Mouse (Mus musculus) stomach, embryonic 14.5 days (tissue): ENCODE data around the gene Rps24. TPM values are rescaled to one million over a fixed set of nuclear protein-coding genes. Genes with fewer than 3 reads are reported as not detected.

ENCODE experiments used
- ATAC-seq: fragments of 200-750 bp; cut with Nextera tagmentation; 2 replicates; pipeline ENCODE4 v1.8.0; 2017; ENCODE audit warnings: low read depth, moderate TSS enrichment; ENCODE audit not compliant: insufficient number of reproducible peaks, insufficient read depth, low FRiP score
- H3K27ac ChIP-seq: fragments of 300-500 bp; sonication (generic); 2 replicates; pipeline ENCODE4 v1.5.1; 2014; ENCODE audit warnings: mild to moderate bottlenecking, low read length, moderate library complexity, mixed read lengths
- H3K27me3 ChIP-seq: fragments of 300-500 bp; sonication (generic); 2 replicates; pipeline ENCODE4 v1.6.1; 2014; ENCODE audit warnings: low read length, control low read depth, mixed read lengths; ENCODE audit not compliant: control insufficient read depth, insufficient read depth
- H3K36me3 ChIP-seq: fragments of 300-500 bp; sonication (generic); 2 replicates; pipeline ENCODE4 v1.6.1; 2014; ENCODE audit warnings: mild to moderate bottlenecking, control low read depth, low read length, moderate library complexity, mixed read lengths; ENCODE audit not compliant: control insufficient read depth, insufficient read depth
- H3K4me1 ChIP-seq: fragments of 300-500 bp; sonication (generic); 2 replicates; pipeline ENCODE4 v1.6.1; 2014; ENCODE audit warnings: low read length, control low read depth, mixed read lengths; ENCODE audit not compliant: control insufficient read depth, insufficient read depth
- H3K4me2 ChIP-seq: fragments of 300-500 bp; sonication (generic); replicated peaks from 2 replicates; pipeline ENCODE4 v1.6.1; 2014; ENCODE audit warnings: low read depth, low read length, control low read depth
- H3K4me3 ChIP-seq: fragments of 300-500 bp; sonication (generic); 2 replicates; pipeline ENCODE4 v1.5.1; 2014; ENCODE audit warnings: low read depth, low read length, control low read depth
- H3K9ac ChIP-seq: fragments of 300-500 bp; sonication (generic); replicated peaks from 2 replicates; pipeline ENCODE4 v1.6.1; 2014; ENCODE audit warnings: low read depth, mild to moderate bottlenecking, control low read depth, low read length, moderate library complexity, mixed read lengths
- H3K9me3 ChIP-seq: fragments of 300-500 bp; sonication (generic); 2 replicates; pipeline ENCODE4 v1.6.1; 2016; ENCODE audit warnings: low read depth, low read length, control low read depth; ENCODE audit not compliant: control insufficient read depth
- WGBS: fragments of 180-500 bp; shearing (Covaris S2); extraction: QIAGEN DNeasy Blood & Tissue Kit; methylation state at CpG from one replicate; pipeline ENCODE4 v1.1.7; 2014; 5-methylcytosine and 5-hydroxymethylcytosine counted together
- polyA plus RNA-seq: library from polyadenylated mRNA; unstranded; fragments of >200 nt; fragmentation: Nextera tagmentation; extraction: Ambion mirVana; gene quantifications from 2 replicates; pipeline ENCODE4 v1.2.1, GENCODE M21; 2014

Gene Rps24
- polyA plus RNA-seq, 1 experiment from 2014 or later, result 1,408 TPM

GRCm38 (mm10) chr14:24525677-24526415 lies 38.9 kb downstream of the Rps24 start:
- no peak for ATAC-seq
- WGBS, result 70% methylated on average over 10 of the region's 10 CpGs

GRCm38 (mm10) chr14:24526440-24526839 lies 39.5 kb downstream of the Rps24 start:
- WGBS, result 64% methylated on average over 10 of the region's 10 CpGs
- Histone ChIP-seq H3K9ac (no peak overlapping the region), H3K9me3 (no peaks in the 10 kb centered on the region), H3K4me2 (no peak overlapping the region), H3K36me3 (no peaks in the 10 kb centered on the region), H3K27me3 (no peaks in the 10 kb centered on the region), H3K4me3 (no peak overlapping the region), H3K27ac (no peak overlapping the region), H3K4me1 (peaks cover 3% of the 10 kb centered on the region; the same call in 1 of the 2 replicates)
- no peak for ATAC-seq

More at GRCm38 (mm10) chr14:24525677-24526415, 38.9 kb downstream of the Rps24 start:
- H3K4me1 ChIP-seq, result peaks cover 3% of the 10 kb centered on the region; the same call in 1 of the 2 replicates
- H3K27me3 ChIP-seq, result no peaks in the 10 kb centered on the region
- H3K9me3 ChIP-seq, result no peaks in the 10 kb centered on the region
- H3K4me2 ChIP-seq, result no peak overlapping the region
- no peak overlapping the region for H3K27ac ChIP-seq
- no peak overlapping the region for H3K9ac ChIP-seq
- H3K36me3 ChIP-seq, result no peaks in the 10 kb centered on the region
- no peak overlapping the region for H3K4me3 ChIP-seq

- H3K27ac ChIP-seq, result no peak overlapping the region
- no peak overlapping the region for H3K4me3 ChIP-seq
- no peaks in the 10 kb centered on the region for H3K9me3 ChIP-seq
- no peaks in the 10 kb centered on the region for H3K27me3 ChIP-seq
- H3K9ac ChIP-seq, result no peak overlapping the region
- no peak overlapping the region; the same call in 1 of the 2 replicates for H3K4me2 ChIP-seq
- ATAC-seq, result peak; percentile 71; the same call in 1 of the 2 replicates
- 3% methylated on average over 6 of the region's 6 CpGs for WGBS
- peaks cover 8% of the 10 kb centered on the region; the same call in 1 of the 2 replicates for H3K4me1 ChIP-seq
- no peaks in the 10 kb centered on the region for H3K36me3 ChIP-seq
Measured at GRCm38 (mm10) chr14:24530228-24530627, 43.3 kb downstream of the Rps24 start.

- no peak overlapping the region for H3K4me2 ChIP-seq
- H3K36me3 ChIP-seq, result no peaks in the 10 kb centered on the region
- no peak overlapping the region for H3K9ac ChIP-seq
- H3K4me1 ChIP-seq, result peaks cover 8% of the 10 kb centered on the region; the same call in 1 of the 2 replicates
- no peak for ATAC-seq
- 66% methylated on average over 9 of the region's 9 CpGs for WGBS
- H3K4me3 ChIP-seq, result no peak overlapping the region
- H3K27me3 ChIP-seq, result no peaks in the 10 kb centered on the region
- no peaks in the 10 kb centered on the region for H3K9me3 ChIP-seq
- no peak overlapping the region for H3K27ac ChIP-seq
Measured at GRCm38 (mm10) chr14:24534865-24535545, 48.1 kb downstream of the Rps24 start.

- Histone ChIP-seq H3K4me1 (no peaks in the 10 kb centered on the region), H3K4me2 (no peak overlapping the region)
- WGBS, result 70% methylated on average over 4 of the region's 4 CpGs
Measured at GRCm38 (mm10) chr14:24542901-24543300, 56.0 kb downstream of the Rps24 start.

GRCm38 (mm10) chr14:24544057-24544456 lies 57.1 kb downstream of the Rps24 start:
- H3K36me3 ChIP-seq, result no peaks in the 10 kb centered on the region
- no peaks in the 10 kb centered on the region for H3K4me1 ChIP-seq
- H3K4me2 ChIP-seq, result no peak overlapping the region
- no peak for ATAC-seq
- WGBS, result 39% methylated on average over 2 of the region's 2 CpGs
- H3K4me3 ChIP-seq, result no peak overlapping the region
- H3K9me3 ChIP-seq, result no peaks in the 10 kb centered on the region
- H3K27me3 ChIP-seq, result no peaks in the 10 kb centered on the region
- H3K27ac ChIP-seq, result no peak overlapping the region
- H3K9ac ChIP-seq, result no peak overlapping the region

More at GRCm38 (mm10) chr14:24542901-24543300, 56.0 kb downstream of the Rps24 start:
- no peak overlapping the region for H3K9ac ChIP-seq
- H3K4me3 ChIP-seq, result no peak overlapping the region
- no peak for ATAC-seq
- no peaks in the 10 kb centered on the region for H3K9me3 ChIP-seq
- H3K27me3 ChIP-seq, result no peaks in the 10 kb centered on the region
- H3K36me3 ChIP-seq, result no peaks in the 10 kb centered on the region
- H3K27ac ChIP-seq, result no peak overlapping the region

Other genes with a start within 250 kb of the Rps24 start
- 31.5 and 33.6 TPM in 2 replicates for gene Dlg5, start 241.2 kb upstream of the Rps24 start, polyA plus RNA-seq
- not detected in 2 replicates for gene E330034G19Rik, start 193.9 kb upstream of the Rps24 start, polyA plus RNA-seq
- gene Polr3a, start 67 bp upstream of the Rps24 start, polyA plus RNA-seq, result 21.9 and 23.5 TPM in 2 replicates